Mouse (Mus musculus) splenic B cell, adult 2 months (primary cell): ENCODE data around the gene Gm21616.
"Not testable (repeated sequence)": the region's sequence is repeated elsewhere in the genome, so short reads cannot be mapped to it uniquely, and the experiment has no call there.

Source experiments
- DNase-seq: peaks from one replicate; pipeline ENCODE4 v3.0.0-alpha.2; 2011; ENCODE audit warnings: low read depth, low spot score
- H3K27me3 ChIP-seq: 2 replicates; pipeline ENCODE4 v1.6.1; 2012; ENCODE audit warnings: mild to moderate bottlenecking, low read length, moderate library complexity, mixed read lengths; ENCODE audit not compliant: control insufficient read depth, poor library complexity, insufficient read depth, severe bottlenecking
- H3K36me3 ChIP-seq: 2 replicates; pipeline ENCODE4 v1.6.1; 2012; ENCODE audit warnings: mild to moderate bottlenecking, low read length, moderate library complexity, mixed read lengths; ENCODE audit not compliant: control insufficient read depth, poor library complexity, insufficient read depth, severe bottlenecking

The Gm21616 gene

DNA sequence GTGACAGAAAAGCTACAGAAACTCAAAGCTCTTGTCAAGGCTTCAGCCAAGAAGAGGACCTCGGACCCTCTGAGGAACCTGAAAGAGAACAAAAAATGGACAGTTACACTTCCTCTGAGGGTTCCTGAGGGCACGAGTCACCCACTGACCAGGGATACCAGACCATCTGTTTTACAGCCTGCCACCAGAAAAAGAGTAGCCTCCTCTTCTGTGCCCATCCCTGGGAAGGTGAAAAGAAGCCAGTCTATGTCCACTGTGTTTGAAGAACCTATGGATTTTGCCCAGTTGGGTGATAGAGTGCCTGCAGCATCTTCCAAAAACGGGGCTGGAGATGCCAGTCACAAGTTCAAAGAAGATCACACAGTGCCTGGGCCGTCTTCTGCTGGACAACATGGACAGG lies at the start of gene Gm21616:
Gene Gm21616, plus strand, starts transcription at position 301 of the 400 bp plus-strand sequence.
- not testable (repeated sequence) for H3K27me3 ChIP-seq, DNase-seq, H3K36me3 ChIP-seq
